Mouse (Mus musculus) c-Kit-positive CD71-negative TER-119-negative erythroid progenitor cells, embryonic 14.5 days (primary cell): ENCODE data around the gene 3110082I17Rik.
"Not testable (repeated sequence)": the region's sequence is repeated elsewhere in the genome, so short reads cannot be mapped to it uniquely, and the experiment has no call there.

Source experiments
- DNase-seq: peaks from one replicate; pipeline ENCODE4 v3.0.0-alpha.2; 2013; ENCODE audit warnings: low read depth

3110082I17Rik gene

GRCm38 (mm10) chr5:139353496-139353895, 106.8 kb downstream of the 3110082I17Rik start:
- DNase-seq = peak; percentile 81

GRCm38 (mm10) chr5:139352317-139352716, 108.0 kb downstream of the 3110082I17Rik start, which contains the start of gene Cyp2w1:
Cyp2w1 (plus strand) TSS chr5:139352617.
- DNase-seq = no peak

DNA sequence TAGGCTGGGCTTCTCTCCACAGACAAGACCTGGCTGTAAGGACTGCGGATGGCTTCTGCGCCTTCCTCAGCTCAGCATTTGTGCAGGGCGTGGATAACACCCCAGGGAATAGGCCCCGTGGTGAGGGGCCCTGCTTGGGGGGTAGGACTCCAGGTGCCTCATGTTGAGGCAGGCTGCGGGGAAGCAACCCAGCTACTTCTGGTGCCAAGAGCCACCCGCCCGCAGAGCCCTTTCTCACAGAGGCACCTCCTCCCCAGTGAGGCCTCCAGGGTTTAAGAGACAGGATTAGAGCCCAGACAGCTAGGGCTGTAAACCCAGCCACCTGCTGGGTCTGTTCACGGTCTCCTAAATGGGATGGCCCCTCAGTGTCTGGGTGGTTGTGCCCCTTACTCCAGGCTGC, 108.7 kb downstream of the 3110082I17Rik start:
- DNase-seq = no peak

GRCm38 (mm10) chr5:139351134-139351533, 109.2 kb downstream of the 3110082I17Rik start, which contains the start of gene Cox19:
Cox19 (minus strand) TSS chr5:139351418.
- DNase-seq = no peak

DNA sequence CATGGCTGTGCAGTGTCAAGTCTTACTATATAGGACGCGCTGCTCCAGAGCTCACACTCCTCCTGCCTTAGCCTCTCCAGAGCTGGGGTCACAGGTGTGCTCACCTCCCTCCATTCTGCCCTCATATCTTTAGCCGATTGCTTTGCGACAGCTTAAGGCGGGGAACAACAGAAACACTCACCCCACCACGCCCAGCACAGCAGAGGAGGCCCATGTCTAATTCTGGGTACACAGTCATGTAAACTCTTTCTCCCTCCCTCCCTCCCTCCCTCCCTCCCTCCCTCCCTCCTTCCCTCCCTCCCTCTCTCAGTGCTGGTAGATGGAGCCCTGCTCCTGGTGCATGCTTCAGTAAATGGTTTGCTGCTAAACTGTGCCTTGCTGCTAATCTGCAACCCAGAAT, 110.6 kb downstream of the 3110082I17Rik start:
- no peak for DNase-seq

- DNase-seq = no peak
Measured at GRCm38 (mm10) chr5:139347225-139347624, 113.1 kb downstream of the 3110082I17Rik start.

GRCm38 (mm10) chr5:139345364-139345714, 115.0 kb downstream of the 3110082I17Rik start:
- no peak for DNase-seq

DNA sequence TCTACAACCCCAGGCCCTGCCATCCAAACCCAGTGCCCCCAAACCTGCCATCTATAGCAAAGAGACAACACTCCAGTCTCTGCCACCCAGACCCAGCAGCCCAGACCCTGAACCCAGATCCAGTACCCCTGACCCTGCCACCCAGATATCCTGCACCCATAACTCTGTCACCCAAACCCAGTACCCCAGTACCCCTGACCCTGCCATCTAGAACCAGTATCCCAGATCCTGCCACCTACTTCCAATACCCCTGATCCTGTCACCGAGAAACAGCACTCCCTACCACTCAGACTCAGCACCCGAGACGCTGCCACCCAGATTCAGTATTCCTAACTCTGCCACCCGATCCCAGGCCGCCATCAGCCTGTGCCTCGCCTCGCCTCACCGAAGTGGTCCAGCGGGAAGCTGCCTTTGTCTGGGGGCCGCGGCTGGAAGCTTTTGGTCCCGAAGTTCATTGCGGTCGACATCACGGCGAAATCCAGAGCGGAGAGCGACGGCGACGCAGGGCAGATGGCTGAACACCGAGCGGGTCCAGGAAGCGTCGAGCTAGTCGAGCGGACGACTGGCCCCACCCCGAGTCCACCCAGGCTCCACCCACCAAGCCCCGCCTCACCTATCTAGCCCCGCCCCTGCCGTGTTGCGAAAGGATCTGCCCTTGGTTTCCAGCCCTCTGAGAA, 115.5 kb downstream of the 3110082I17Rik start:
- DNase-seq = peak; percentile 89

DNA sequence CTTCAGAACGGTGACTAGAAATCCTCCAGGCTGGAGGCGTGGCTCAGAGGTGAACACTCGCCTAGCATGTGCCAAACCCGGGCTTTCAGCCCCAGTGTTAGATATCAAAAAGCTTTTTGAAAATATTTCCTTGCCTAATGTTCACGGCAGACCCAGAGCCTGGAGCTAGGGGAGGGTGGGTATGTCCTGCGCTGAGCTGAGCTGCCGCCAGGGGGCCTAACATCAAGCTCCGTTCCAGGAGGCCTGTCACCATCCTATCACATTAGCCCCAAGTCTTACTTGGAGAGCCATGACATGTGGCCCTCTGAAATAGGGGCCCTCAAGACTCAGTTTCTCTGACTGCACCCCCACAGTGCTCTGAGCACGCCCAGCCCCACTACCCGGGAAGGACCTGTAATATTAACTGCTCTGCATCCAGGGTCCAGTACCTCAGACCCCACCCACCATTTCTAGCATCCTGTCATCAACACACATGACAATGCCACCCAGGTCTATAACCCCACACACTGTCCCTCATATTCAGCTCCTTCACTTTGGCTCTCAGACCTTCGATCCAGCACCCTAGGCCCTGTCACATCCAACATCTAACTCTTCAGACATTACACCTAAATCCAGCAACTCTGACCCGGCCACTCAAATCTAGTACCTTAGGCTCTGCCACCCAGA, 116.2 kb downstream of the 3110082I17Rik start:
- DNase-seq = peak; percentile 80

- DNase-seq = no peak
Measured at GRCm38 (mm10) chr5:139338891-139339290, 121.4 kb downstream of the 3110082I17Rik start.

DNA sequence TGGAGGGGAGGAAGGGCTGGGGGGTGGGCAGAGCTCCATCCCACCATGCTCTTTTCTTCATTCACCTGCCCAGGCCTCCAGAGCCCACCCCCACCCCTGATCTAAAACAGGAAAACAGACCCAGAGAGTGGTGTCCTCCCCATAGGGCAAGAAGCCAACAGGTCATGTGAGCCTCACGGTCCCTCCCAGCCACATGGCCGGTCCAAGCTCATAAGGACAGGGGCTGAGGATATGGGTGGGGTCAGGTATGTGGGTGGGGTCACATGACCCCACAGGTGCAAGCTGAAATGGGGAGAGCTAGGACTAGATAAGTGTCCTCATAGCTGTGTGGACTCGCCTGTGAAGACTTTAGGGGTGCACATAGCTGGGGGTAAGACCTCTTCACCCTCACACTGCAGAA, 121.9 kb downstream of the 3110082I17Rik start:
- DNase-seq = no peak

DNA sequence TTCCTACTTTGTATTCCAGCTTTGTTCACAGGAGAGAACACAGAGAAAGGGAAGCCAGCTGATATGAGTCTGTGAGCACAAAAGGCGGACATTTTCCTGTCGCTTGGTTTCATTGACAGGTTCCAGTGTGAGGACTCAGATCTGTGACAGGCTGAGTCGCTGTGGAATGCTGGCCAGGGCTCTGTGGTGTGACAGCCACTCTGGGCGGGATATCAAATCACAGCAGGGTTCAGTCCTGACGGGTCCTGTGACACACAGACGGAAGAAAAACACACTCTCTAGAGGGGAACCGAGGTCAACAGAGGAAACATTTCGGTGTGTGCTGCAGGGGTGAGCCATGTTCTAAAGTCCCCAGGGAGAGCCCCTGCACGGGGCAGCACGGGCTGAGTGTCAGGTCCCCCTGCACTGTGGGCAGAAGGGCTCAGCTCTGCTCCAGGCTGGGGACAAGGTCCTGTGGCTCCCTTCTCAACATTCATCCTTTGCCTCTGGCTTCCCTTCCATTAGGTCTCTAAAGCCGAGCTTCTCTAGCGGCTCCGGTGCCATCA, 122.4 kb downstream of the 3110082I17Rik start:
- no peak for DNase-seq

DNA sequence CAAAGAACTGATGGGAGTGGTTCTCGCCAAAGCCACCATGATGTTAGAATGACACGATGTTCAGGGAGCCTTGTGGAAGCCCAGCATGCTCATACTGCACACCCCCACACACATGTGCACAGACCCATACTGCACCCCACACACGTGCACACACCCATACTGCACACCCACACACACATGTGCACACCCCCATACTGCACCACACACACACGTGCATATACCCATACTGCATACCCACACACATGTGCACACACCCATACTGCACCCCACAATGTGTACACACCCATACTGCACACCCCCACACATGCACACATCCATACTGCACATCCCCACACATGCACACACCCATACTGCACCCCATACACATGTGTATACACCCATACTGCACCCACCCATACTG, 124.7 kb downstream of the 3110082I17Rik start:
- DNase-seq = no peak

DNA sequence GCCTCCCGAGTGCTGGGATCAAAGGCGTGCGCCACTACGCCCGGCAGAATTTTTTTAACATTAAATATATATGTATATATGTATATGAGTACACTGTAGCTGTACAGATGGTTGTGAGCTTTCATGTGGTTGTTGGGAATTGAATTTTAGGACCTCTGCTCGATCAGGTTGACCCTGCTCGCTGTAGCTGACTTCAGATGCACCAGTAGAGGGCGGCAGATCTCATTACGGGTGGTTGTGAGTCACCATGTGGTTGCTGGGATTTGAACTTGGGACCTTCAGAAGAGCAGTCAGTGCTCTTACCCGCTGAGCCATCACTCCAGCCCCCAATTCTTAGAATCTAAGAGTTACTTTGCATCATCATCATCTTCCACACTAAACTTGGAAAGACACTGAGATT, 125.9 kb downstream of the 3110082I17Rik start:
- DNase-seq = not testable (repeated sequence)

DNA sequence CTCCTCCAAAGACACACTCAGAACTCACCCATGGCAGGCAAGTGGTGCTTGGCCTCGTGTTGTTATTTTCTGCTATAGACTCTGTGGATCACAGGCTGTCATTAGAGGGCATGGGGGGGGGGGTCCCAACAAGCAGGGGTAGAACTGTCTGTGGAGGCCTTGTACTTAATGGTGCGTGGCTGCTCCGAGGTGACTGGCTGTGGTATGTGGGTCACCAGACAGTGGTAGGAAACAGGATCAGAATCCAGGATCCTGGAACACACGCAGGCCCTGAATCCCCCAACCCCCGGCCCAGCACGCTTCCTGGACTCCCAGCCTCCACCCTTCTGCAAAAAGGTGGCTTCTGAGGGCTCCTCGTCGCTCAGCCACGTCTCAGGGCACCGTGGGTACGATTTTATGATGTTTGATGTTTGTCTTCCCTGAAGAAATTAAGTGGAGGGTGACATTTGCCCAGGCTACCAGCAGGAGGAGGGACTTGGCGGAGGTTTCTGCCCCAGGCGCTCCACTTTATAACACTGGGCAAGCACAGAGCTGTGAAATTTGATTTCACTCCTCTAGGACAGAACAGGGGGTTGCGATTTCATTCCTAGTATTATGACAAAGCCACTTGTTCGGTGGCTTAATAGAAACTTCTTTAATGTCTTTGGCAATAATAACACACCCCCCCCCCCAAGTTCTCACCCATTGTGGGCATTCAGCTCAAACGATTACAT, 126.9 kb downstream of the 3110082I17Rik start:
- DNase-seq = no peak

DNA sequence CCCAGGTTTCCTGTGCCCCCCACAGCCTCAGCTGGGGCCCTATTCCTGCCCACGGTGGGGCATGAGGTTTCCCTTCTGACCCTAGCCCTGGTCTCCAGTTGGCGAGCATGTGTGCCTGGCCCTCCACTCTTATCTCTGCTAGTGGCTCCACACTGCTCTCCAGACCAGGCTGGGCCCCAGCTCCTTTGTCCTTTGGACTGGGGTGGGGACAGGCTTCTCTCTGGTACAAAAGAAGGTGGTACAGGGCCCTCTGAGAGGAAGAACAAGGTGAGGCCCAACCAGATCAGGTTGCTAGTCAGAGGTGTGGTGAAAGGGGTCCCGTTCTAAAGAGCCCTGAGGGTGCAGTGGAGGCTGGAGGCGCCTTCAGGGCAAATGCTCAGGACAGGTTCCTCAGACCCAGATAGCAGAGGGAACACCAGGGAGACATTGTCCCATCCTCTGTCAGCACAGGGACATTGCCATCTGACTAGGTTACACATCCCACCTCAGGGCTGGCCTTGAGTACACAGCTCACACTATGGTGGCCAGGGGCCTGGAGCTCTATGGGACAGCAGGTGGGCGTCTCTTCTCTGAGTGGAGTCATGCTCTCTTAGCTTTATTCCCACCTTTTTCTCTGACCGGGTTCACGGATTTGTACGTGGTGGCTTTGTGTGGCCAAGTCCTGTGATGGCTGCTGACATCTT, 127.6 kb downstream of the 3110082I17Rik start:
- DNase-seq = no peak

DNA sequence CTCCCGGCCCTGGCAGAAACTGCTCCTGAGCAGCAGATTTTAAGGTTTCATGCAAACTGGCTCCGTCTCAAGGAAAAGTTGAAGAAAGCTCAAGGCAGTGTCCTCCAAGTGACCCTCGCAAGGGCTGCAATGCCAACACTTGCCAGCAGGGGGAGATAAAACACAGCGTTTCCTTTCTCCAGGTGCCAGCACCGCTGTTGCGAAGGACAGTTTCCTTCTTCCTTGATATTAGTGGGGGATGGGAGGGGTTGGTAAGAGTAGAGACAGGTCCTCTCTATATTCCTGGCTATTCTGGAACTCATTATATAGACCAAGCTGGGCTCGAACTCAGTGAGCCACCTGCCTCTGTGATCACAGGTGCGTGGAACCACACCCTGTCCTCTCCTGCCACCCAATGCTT, 128.6 kb downstream of the 3110082I17Rik start:
- peak; percentile 77 for DNase-seq

DNA sequence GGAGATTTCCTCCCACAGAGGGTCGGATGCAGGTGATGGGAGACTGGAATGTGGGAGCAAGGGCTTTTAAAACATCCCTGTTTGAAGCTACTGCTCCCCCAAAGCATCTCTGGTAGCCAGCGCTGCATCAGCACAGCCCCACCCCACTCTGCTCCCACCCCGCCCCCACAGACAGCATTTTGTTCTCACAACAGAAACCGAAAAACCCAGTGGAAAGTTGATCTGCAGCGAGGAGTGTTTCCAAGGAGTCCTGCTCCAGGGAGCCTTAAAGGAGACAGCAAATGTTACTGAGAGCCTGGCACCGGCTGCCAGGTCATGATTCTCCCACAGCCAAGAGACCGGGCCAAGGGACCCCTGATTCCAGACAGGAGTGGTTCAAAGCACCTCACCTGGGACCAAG, 129.6 kb downstream of the 3110082I17Rik start:
- DNase-seq = no peak

- no peak for DNase-seq
Measured at GRCm38 (mm10) chr5:139327634-139328020, 132.7 kb downstream of the 3110082I17Rik start.

- DNase-seq = no peak
Measured at GRCm38 (mm10) chr5:139326986-139327633, 133.2 kb downstream of the 3110082I17Rik start.

DNA sequence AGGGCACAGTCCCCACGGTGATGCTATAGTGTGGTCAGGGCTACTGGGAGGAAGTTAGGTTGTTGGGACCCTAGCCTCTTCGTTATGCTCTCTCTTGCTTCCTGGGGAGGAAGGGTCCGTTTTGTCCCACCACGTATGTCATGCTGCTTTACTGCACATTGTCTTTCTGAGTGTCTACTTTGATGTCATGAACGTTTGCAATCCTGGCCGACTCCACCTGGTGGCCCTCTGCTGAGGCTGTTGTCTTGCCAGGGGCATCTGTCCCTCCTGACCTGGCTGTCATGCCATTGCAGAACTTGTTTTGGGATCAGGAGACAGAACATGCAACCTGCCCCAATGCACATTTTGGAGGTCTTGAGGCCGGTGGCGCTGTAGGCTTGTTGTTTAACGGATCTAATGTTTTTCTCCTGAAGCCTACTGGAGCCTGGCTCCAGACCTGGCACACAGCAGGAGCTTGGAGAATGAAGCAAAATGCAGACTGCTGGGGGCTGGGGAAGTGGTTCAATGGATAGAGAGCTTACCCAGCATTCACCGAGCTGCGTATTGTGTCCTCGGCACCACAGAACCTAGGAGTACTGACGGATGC, 134.1 kb downstream of the 3110082I17Rik start:
- DNase-seq = no peak
